Mouse (Mus musculus) MEL (cell line): ENCODE measurements around the gene Prkce. TPM values are rescaled to one million over a fixed set of nuclear protein-coding genes. Genes with fewer than 3 reads are reported as not detected.

Source experiments
- DNase-seq: peaks from one replicate; pipeline ENCODE4 v3.0.0; 2011; ENCODE audit warnings: low read depth, low spot score
- H3K27ac ChIP-seq: 2 replicates; pipeline ENCODE4 v1.5.1; 2012; ENCODE audit warnings: low read depth, mild to moderate bottlenecking, control low read depth, low read length, moderate library complexity; ENCODE audit not compliant: control insufficient read depth
- H3K27me3 ChIP-seq, 2 experiments: fragments of 150-350 bp in 1 of 2; sonication (generic) in 1 of 2; 2 replicates each; pipeline ENCODE4 v1.6.1; 2012; ENCODE audit warnings: low read length in 2 of 2, mild to moderate bottlenecking in 2 of 2, improper control_type of control experiment in 1 of 2, moderate library complexity in 1 of 2; ENCODE audit not compliant: insufficient read depth in 2 of 2, control insufficient read depth in 1 of 2
- H3K36me3 ChIP-seq, 2 experiments: 2 replicates each; pipeline ENCODE4 v1.6.1; 2012 to 2014; ENCODE audit warnings: low read length in 2 of 2, improper control_type of control experiment in 1 of 2, inconsistent platforms in 1 of 2, mild to moderate bottlenecking in 1 of 2; ENCODE audit not compliant: insufficient read depth in 2 of 2, control insufficient read depth in 1 of 2
- H3K4me1 ChIP-seq, 2 experiments: fragments of 150-350 bp in 1 of 2; sonication (generic) in 1 of 2; 2 replicates each; pipeline ENCODE4 v1.6.1; 2012; ENCODE audit warnings: low read length in 2 of 2, improper control_type of control experiment in 1 of 2, mild to moderate bottlenecking in 1 of 2; ENCODE audit not compliant: insufficient read depth in 2 of 2, control insufficient read depth in 1 of 2
- H3K4me3 ChIP-seq, 2 experiments: fragments of 150-350 bp in 1 of 2; sonication (generic) in 1 of 2; 2 replicates each; pipeline ENCODE4 v1.5.1; 2012; ENCODE audit warnings: low read depth in 2 of 2, low read length in 2 of 2, mild to moderate bottlenecking in 2 of 2, moderate library complexity in 2 of 2, control low read depth in 1 of 2, improper control_type of control experiment in 1 of 2; ENCODE audit not compliant: control insufficient read depth in 1 of 2, insufficient read depth in 1 of 2
- H3K79me2 ChIP-seq: 2 replicates; pipeline ENCODE4 v1.6.1; 2012; ENCODE audit warnings: mild to moderate bottlenecking, low read length, moderate library complexity; ENCODE audit not compliant: control insufficient read depth, poor library complexity, insufficient read depth
- H3K9ac ChIP-seq: 2 replicates; pipeline ENCODE4 v1.6.1; 2012; ENCODE audit warnings: low read depth, mild to moderate bottlenecking, control low read depth, low read length, moderate library complexity; ENCODE audit not compliant: control insufficient read depth, poor library complexity, severe bottlenecking
- H3K9me3 ChIP-seq: fragments of 150-350 bp; sonication (generic); replicated peaks from 2 replicates; pipeline ENCODE4 v1.6.1; 2012; ENCODE audit warnings: mild to moderate bottlenecking, low read length, improper control_type of control experiment, moderate library complexity; ENCODE audit not compliant: insufficient read depth
- BHLHE40 ChIP-seq: IDR thresholded peaks from 2 replicates; pipeline ENCODE4 v1.6.1; 2012; ENCODE audit warnings: low read depth, mild to moderate bottlenecking, inconsistent platforms, low read length, improper control_type of control experiment, borderline replicate concordance
- CTCF ChIP-seq, 3 experiments: IDR thresholded peaks in 2 of 3; conservative IDR thresholded peaks in 1 of 3; 2 replicates each; pipeline ENCODE4 v1.5.1; 2011 to 2012; ENCODE audit warnings: low read length in 3 of 3, low read depth in 2 of 3, mild to moderate bottlenecking in 2 of 3, improper control_type of control experiment in 1 of 3, inconsistent platforms in 1 of 3, mixed read lengths in 1 of 3, moderate library complexity in 1 of 3; ENCODE audit not compliant: control insufficient read depth in 1 of 3, insufficient read depth in 1 of 3, poor library complexity in 1 of 3, severe bottlenecking in 1 of 3
- ELF1 ChIP-seq: IDR thresholded peaks from 2 replicates; pipeline ENCODE4 v1.6.1; 2014; ENCODE audit warnings: low read depth, mild to moderate bottlenecking, inconsistent platforms, low read length, improper control_type of control experiment, moderate library complexity
- EP300 ChIP-seq, 2 experiments: IDR thresholded peaks; 2 replicates each; pipeline ENCODE4 v1.6.1; 2011; ENCODE audit warnings: improper control_type of control experiment in 2 of 2, low read length in 2 of 2, low read depth in 1 of 2, mild to moderate bottlenecking in 1 of 2
- ETS1 ChIP-seq: IDR thresholded peaks from 2 replicates; pipeline ENCODE4 v1.6.1; 2012; ENCODE audit warnings: low read depth, mild to moderate bottlenecking, inconsistent platforms, low read length, improper control_type of control experiment, moderate library complexity
- GATA1 ChIP-seq: IDR thresholded peaks from 2 replicates; pipeline ENCODE4 v1.6.1; 2011; ENCODE audit warnings: low read depth, low read length, improper control_type of control experiment
- KAT2A ChIP-seq: conservative IDR thresholded peaks from 2 replicates; pipeline ENCODE4 v1.6.1; 2012; ENCODE audit warnings: low read depth, low read length, improper control_type of control experiment, inconsistent platforms
- MAX ChIP-seq: IDR thresholded peaks from 2 replicates; pipeline ENCODE4 v1.6.1; 2011; ENCODE audit warnings: low read length, improper control_type of control experiment
- MXI1 ChIP-seq: IDR thresholded peaks from 2 replicates; pipeline ENCODE4 v1.6.1; 2011; ENCODE audit warnings: mild to moderate bottlenecking, low read depth, low read length, improper control_type of control experiment
- MYB ChIP-seq: IDR thresholded peaks from 2 replicates; pipeline ENCODE4 v1.6.1; 2011; ENCODE audit warnings: mild to moderate bottlenecking, low read depth, low read length, improper control_type of control experiment
- NELFE ChIP-seq: IDR thresholded peaks from 2 replicates; pipeline ENCODE4 v1.6.1; 2011; ENCODE audit warnings: low read depth, low read length, improper control_type of control experiment
- NRF1 ChIP-seq: IDR thresholded peaks from 2 replicates; pipeline ENCODE4 v1.6.1; 2014; ENCODE audit warnings: low read depth, mild to moderate bottlenecking, inconsistent platforms, low read length, improper control_type of control experiment, moderate library complexity; ENCODE audit not compliant: poor library complexity, insufficient read depth, severe bottlenecking
- POLR2A ChIP-seq, 2 experiments: IDR thresholded peaks; 2 replicates each; pipeline ENCODE4 v1.6.1; 2011 to 2012; ENCODE audit warnings: low read length in 2 of 2, mild to moderate bottlenecking in 2 of 2, control low read depth in 1 of 2, improper control_type of control experiment in 1 of 2, low read depth in 1 of 2, moderate library complexity in 1 of 2; ENCODE audit not compliant: control insufficient read depth in 1 of 2, insufficient read depth in 1 of 2, poor library complexity in 1 of 2
- SMC3 ChIP-seq: IDR thresholded peaks from 2 replicates; pipeline ENCODE4 v1.6.1; 2011; ENCODE audit warnings: low read depth, low read length, improper control_type of control experiment
- TBP ChIP-seq: IDR thresholded peaks from 2 replicates; pipeline ENCODE4 v1.8.0; 2011; ENCODE audit warnings: low read depth, low read length, improper control_type of control experiment
- TCF12 ChIP-seq: IDR thresholded peaks from 2 replicates; pipeline ENCODE4 v1.6.1; 2014; ENCODE audit warnings: low read depth, mild to moderate bottlenecking, inconsistent platforms, low read length, improper control_type of control experiment, moderate library complexity
- USF1 ChIP-seq: IDR thresholded peaks from 2 replicates; pipeline ENCODE4 v1.6.1; 2014; ENCODE audit warnings: low read depth, mild to moderate bottlenecking, inconsistent platforms, low read length, improper control_type of control experiment, moderate library complexity
- USF2 ChIP-seq, 2 experiments: IDR thresholded peaks; 2 replicates each; pipeline ENCODE4 v1.6.1; 2011 to 2012; ENCODE audit warnings: improper control_type of control experiment in 2 of 2, low read length in 2 of 2, borderline replicate concordance in 1 of 2, inconsistent platforms in 1 of 2, low read depth in 1 of 2, mild to moderate bottlenecking in 1 of 2; ENCODE audit not compliant: insufficient read depth in 1 of 2
- ZC3H11A ChIP-seq: IDR thresholded peaks from 2 replicates; pipeline ENCODE4 v1.6.1; 2012; ENCODE audit warnings: low read depth, mild to moderate bottlenecking, inconsistent platforms, low read length, improper control_type of control experiment
- ZKSCAN1 ChIP-seq: IDR thresholded peaks from 2 replicates; pipeline ENCODE4 v1.6.1; 2012; ENCODE audit warnings: low read depth, mild to moderate bottlenecking, inconsistent platforms, low read length, improper control_type of control experiment, moderate library complexity
- ZMIZ1 ChIP-seq: IDR thresholded peaks from 2 replicates; pipeline ENCODE4 v1.6.1; 2012; ENCODE audit warnings: low read depth, mild to moderate bottlenecking, inconsistent platforms, low read length, improper control_type of control experiment, moderate library complexity
- ZNF384 ChIP-seq: IDR thresholded peaks from 2 replicates; pipeline ENCODE4 v1.6.1; 2012; ENCODE audit warnings: low read depth, mild to moderate bottlenecking, inconsistent platforms, low read length, improper control_type of control experiment
- polyA plus RNA-seq, 2 experiments: library from polyadenylated mRNA; stranded (reverse) in 1 of 2; unstranded in 1 of 2; fragments of >175 nt in 1 of 2; fragments of >200 nt in 1 of 2; gene quantifications; 2 replicates each; pipeline versions ENCODE4 v1.2.1 to v1.2.4; 2012; ENCODE audit warnings: low replicate concordance in 2 of 2, low read depth in 1 of 2; ENCODE audit not compliant: insufficient read length in 2 of 2, insufficient read depth in 1 of 2, missing spikeins in 1 of 2
- total RNA-seq: library from RNA; depleted of rRNA; stranded (reverse); fragments of 300-350 nt; gene quantifications from 2 replicates; pipeline ENCODE4 v1.2.3, GENCODE M21; 2012

The Prkce gene
- total and polyA plus RNA-seq, 3 experiments = 3.0 to 5.3 TPM; not detected in 1

DNA sequence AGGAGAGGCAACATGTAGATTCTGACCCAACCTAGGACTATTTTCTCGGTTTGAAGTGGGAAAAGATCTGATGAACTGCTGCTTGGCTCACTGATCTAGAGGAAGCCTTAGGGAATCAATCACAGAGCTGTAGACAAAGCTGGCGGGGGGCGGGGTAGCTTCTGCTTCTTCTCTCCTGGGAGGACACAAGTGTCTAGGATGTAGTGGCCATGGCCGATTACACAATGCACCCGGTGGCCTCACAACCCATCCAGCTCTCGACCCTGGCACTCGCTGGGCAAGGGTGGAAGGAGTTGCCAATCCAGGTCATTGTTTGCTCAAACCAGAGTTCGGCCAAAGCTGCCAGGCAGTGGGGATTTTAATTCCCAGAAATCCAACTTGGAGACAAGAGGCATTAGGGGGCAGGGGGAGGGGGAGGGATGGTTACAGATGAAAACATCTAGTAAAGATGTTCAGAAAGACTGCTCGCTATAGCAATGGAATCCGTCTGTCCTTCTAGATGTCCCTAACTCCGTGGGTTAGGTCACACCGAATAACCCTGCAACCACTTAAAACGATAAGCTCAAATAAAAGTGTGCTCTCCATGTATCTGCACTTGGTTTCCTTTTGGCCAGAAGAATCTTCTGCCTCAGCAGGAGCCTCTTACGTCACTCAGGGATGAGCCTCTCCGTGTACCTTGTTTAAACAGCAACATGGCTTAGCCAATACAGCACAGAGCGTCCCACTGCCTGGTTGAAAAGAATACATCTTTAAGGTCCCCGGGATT is 365.4 kb downstream of the Prkce start:
- Histone ChIP-seq H3K4me3 (no peak overlapping the region), H3K4me1 (no peaks in the 10 kb centered on the region), H3K79me2 (no peaks in the 10 kb centered on the region), H3K27me3 (no peaks in the 10 kb centered on the region), H3K27ac (no peak overlapping the region), H3K9ac (no peak overlapping the region), H3K36me3 (no peaks in the 10 kb centered on the region), H3K9me3 (no peaks in the 10 kb centered on the region)
- TF ChIP-seq NRF1 (no peak), ELF1 (no peak), MXI1 (no peak), USF2 (IDR thresholded peaks at IDR 0.05; ENCODE audit: borderline replicate concordance in 1 of 2, insufficient read depth in 1 of 2, low read depth in 1 of 2, low read length in 2 of 2) (no peak), BHLHE40 (no peak), TBP (no peak), SMC3 (no peak), ETS1 (no peak), EP300 (IDR thresholded peaks at IDR 0.05; ENCODE audit: low read depth in 1 of 2, low read length in 2 of 2) (no peak), MYB (no peak)
- DNase-seq = no peak

DNA sequence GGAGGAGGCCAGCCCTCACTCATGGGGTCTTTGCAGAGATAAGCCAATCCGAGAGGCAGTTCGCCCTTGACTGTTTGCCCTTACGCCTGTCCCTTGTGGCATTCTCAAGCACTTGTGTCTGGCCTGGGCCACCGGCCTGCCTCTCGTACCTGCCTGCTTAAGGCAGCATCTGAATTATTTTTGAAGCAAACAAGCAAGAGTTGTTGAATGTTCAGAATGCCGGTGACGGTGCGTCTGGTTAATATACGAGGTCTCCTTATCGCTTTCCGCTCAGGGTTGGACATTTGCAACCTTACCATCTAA is 365.9 kb downstream of the Prkce start:
- H3K4me1 ChIP-seq = no peaks in the 10 kb centered on the region
- TF ChIP-seq ZKSCAN1 (no peak), ETS1 (no peak), USF1 (no peak), ZMIZ1 (no peak), MXI1 (no peak), NELFE (no peak), CTCF (IDR thresholded peaks at IDR 0.05 in 2 of 3, conservative IDR thresholded peaks at IDR 0.05 in 1 of 3; ENCODE audit: control insufficient read depth in 1 of 3, insufficient read depth in 1 of 3, low read depth in 2 of 3, low read length in 3 of 3, poor library complexity in 1 of 3, severe bottlenecking in 1 of 3) (no peak), TCF12 (no peak), MAX (no peak), GATA1 (no peak), ZNF384 (no peak), ZC3H11A (no peak), POLR2A (IDR thresholded peaks at IDR 0.05; ENCODE audit: control insufficient read depth in 1 of 2, insufficient read depth in 1 of 2, low read depth in 1 of 2, low read length in 2 of 2, poor library complexity in 1 of 2) (no peak), KAT2A (no peak)
- H3K9me3 ChIP-seq = no peaks in the 10 kb centered on the region
- H3K27ac ChIP-seq = no peak overlapping the region
- no peak overlapping the region for H3K4me3 ChIP-seq
- no peak overlapping the region for H3K9ac ChIP-seq
- DNase-seq = no peak
- no peaks in the 10 kb centered on the region for H3K36me3 ChIP-seq
- no peaks in the 10 kb centered on the region for H3K79me2 ChIP-seq
- H3K27me3 ChIP-seq = no peaks in the 10 kb centered on the region
